Mouse (Mus musculus): ENCODE measurements around the gene Marf1. TPM values are rescaled to one million over a fixed set of nuclear protein-coding genes. Genes with fewer than 3 reads are reported as not detected.

Gene Marf1
- polyA plus RNA-seq, 1 experiment from 2014 or later = 15.9 TPM

MicroRNAs encoded within 50 kb of the gene (microRNA counts, 519-probe panel; counts per million panel counts)
- 2,799 counts per million, percentile 66 among the panel's probes with 10 or more counts for microRNA mmu-miR-484

Small RNA genes within 50 kb of the gene (microRNA-seq; reads per million reads assigned to microRNA genes)
- gene Gm27671 = not detected
- gene Mir484 = 1,556 reads per million, percentile 83 among the genes with 10 or more reads in this experiment

Other genes starting within 250 kb of the Marf1 start
- 161 and 186 TPM in 2 replicates for gene 2900011O08Rik, start 176.7 kb downstream of the Marf1 start, polyA plus RNA-seq (2015; fragmentation: Nextera tagmentation; extraction: Ambion mirVana)
- gene Ifitm7, start 176.5 kb downstream of the Marf1 start, polyA plus RNA-seq (2015; fragmentation: Nextera tagmentation; extraction: Ambion mirVana) = 0.66 and 0.74 TPM in 2 replicates
- gene Nde1, start 76 bp downstream of the Marf1 start, polyA plus RNA-seq (2015; fragmentation: Nextera tagmentation; extraction: Ambion mirVana) = 18.5 and 36.8 TPM in 2 replicates
- 0.38 and 19.1 TPM in 2 replicates for gene Myh11, start 128.0 kb upstream of the Marf1 start, polyA plus RNA-seq (2015; fragmentation: Nextera tagmentation; extraction: Ambion mirVana)
- 186 and 202 TPM in 2 replicates for gene Fopnl, start 154.1 kb upstream of the Marf1 start, polyA plus RNA-seq (2015; fragmentation: Nextera tagmentation; extraction: Ambion mirVana)
- gene Abcc1, start 198.2 kb upstream of the Marf1 start, polyA plus RNA-seq (2015; fragmentation: Nextera tagmentation; extraction: Ambion mirVana) = 8.8 and 10.1 TPM in 2 replicates

All from neural tube, embryonic 15.5 days (tissue).